Mouse (Mus musculus) kidney, postnatal 36 days (tissue): ENCODE data around the gene Sctr.

Source experiments
- DNase-seq, 2 experiments: peaks; one replicate each; pipeline ENCODE4 v3.0.0; 2021 to 2022; ENCODE audit warnings: mixed read lengths in 2 of 2

Sctr gene

GRCm38 (mm10) chr1:120071133-120071532 is 64.4 kb downstream of the Sctr start:
- DNase-seq: peak in 1 of 2 experiments; percentile 41

GRCm38 (mm10) chr1:120072900-120073299 is 66.2 kb downstream of the Sctr start:
- DNase-seq: peak; percentile 95 to 97

GRCm38 (mm10) chr1:120073519-120074306 is 67.0 kb downstream of the Sctr start, which contains the start of gene Tmem37:
TSS of gene Tmem37 (minus strand) at chr1:120074074.
- peak; percentile 95 to 96 for DNase-seq

GRCm38 (mm10) chr1:120074307-120074702 is 67.6 kb downstream of the Sctr start:
- DNase-seq: no peak

- DNase-seq: peak; percentile 73 to 77
Observed at GRCm38 (mm10) chr1:120074931-120075330, 68.2 kb downstream of the Sctr start.

- peak in 1 of 2 experiments; percentile 26 for DNase-seq
Observed at GRCm38 (mm10) chr1:120075507-120075906, 68.8 kb downstream of the Sctr start.

- no peak for DNase-seq
Observed at GRCm38 (mm10) chr1:120077746-120078410, 71.2 kb downstream of the Sctr start.

GRCm38 (mm10) chr1:120080632-120081031 is 73.9 kb downstream of the Sctr start:
- DNase-seq: no peak

GRCm38 (mm10) chr1:120082957-120083585 is 76.4 kb downstream of the Sctr start:
- peak; percentile 56 to 63 for DNase-seq

- DNase-seq: no peak
Observed at GRCm38 (mm10) chr1:120083921-120084517, 77.3 kb downstream of the Sctr start.

- no peak for DNase-seq
Observed at GRCm38 (mm10) chr1:120085696-120086095, 79.0 kb downstream of the Sctr start.

GRCm38 (mm10) chr1:120086644-120087043 is 80.0 kb downstream of the Sctr start:
- no peak for DNase-seq

- DNase-seq: no peak
Observed at GRCm38 (mm10) chr1:120089180-120089579, 82.5 kb downstream of the Sctr start.

GRCm38 (mm10) chr1:120090880-120091570 is 84.3 kb downstream of the Sctr start:
- DNase-seq: no peak

- DNase-seq: peak; percentile 91 to 95
Observed at GRCm38 (mm10) chr1:120093482-120094134, 86.9 kb downstream of the Sctr start.

GRCm38 (mm10) chr1:120094920-120095319 is 88.2 kb downstream of the Sctr start:
- no peak for DNase-seq

GRCm38 (mm10) chr1:120098327-120098726 is 91.6 kb downstream of the Sctr start:
- peak; percentile 79 to 88 for DNase-seq

- peak in 1 of 2 experiments; percentile 32 for DNase-seq
Observed at GRCm38 (mm10) chr1:120099483-120099882, 92.8 kb downstream of the Sctr start.

GRCm38 (mm10) chr1:120100456-120101226 is 93.9 kb downstream of the Sctr start:
- DNase-seq: peak; percentile 39 to 51

- DNase-seq: no peak
Observed at GRCm38 (mm10) chr1:120101227-120101609, 94.5 kb downstream of the Sctr start.

- peak; percentile 60 to 70 for DNase-seq
Observed at GRCm38 (mm10) chr1:120105556-120105959, 98.9 kb downstream of the Sctr start.
